Mouse (Mus musculus): Measurements from ENCODE around the gene Cntn4.

DNA sequence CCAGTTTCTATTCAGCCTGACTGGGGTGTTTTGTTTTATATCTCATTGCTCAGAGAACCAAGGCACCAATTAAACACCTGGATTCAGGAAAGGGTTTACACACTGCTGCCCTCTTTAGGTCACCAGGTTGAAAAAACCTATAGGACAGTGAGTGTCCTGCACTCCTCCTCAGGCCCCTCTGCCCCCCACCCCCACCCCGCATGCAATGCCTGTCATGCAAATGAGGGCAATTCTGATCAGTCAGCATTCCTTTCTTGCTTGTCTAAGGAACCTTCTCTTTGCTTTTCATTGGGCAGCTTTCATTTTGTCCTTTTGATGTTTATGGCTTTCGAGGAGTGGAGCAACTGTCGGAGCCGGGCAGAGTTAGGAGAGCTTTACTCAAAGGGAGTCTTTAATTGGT, 969.5 kb downstream of the Cntn4 start:
- TF ChIP-seq POLR2A (IDR thresholded peaks at IDR 0.05; ENCODE audit: borderline replicate concordance, insufficient read depth, low read length) (no peak), CTCF (IDR thresholded peaks at IDR 0.05; ENCODE audit: borderline replicate concordance, insufficient read depth, low read depth, low read length) (no peak)

Measured in cerebellum, adult 2 months (tissue).